Mouse (Mus musculus) thymus, adult 2 months (tissue): ENCODE data around the gene Gpha2. TPM values are rescaled to one million over a fixed set of nuclear protein-coding genes. Genes with fewer than 3 reads are reported as not detected.
A peak's percentile ranks its signal among the peaks of the same experiment; 100 is the strongest.

Source experiments
- DNase-seq: peaks from one replicate; pipeline ENCODE4 v3.0.0; 2021
- H3K27ac ChIP-seq: fragments of 200-500 bp; 2 replicates; pipeline ENCODE4 v1.5.1; 2012; ENCODE audit warnings: low read length, control low read depth; ENCODE audit not compliant: control insufficient read depth, insufficient read depth
- H3K27me3 ChIP-seq: fragments of 200-500 bp; 2 replicates; pipeline ENCODE4 v1.6.1; 2012; ENCODE audit warnings: mild to moderate bottlenecking, low read length, moderate library complexity, mixed read lengths; ENCODE audit not compliant: control insufficient read depth, insufficient read depth
- H3K36me3 ChIP-seq: fragments of 200-500 bp; 2 replicates; pipeline ENCODE4 v1.6.1; 2012; ENCODE audit warnings: mild to moderate bottlenecking, low read length, moderate library complexity; ENCODE audit not compliant: control insufficient read depth, insufficient read depth
- H3K4me1 ChIP-seq: fragments of 200-500 bp; replicated peaks from 2 replicates; pipeline ENCODE4 v1.6.1; 2012; ENCODE audit warnings: low read length; ENCODE audit not compliant: control insufficient read depth, insufficient read depth
- H3K4me3 ChIP-seq: fragments of 200-500 bp; 2 replicates; pipeline ENCODE4 v1.5.1; 2012; ENCODE audit warnings: mild to moderate bottlenecking, low read length, control low read depth, moderate library complexity; ENCODE audit not compliant: control insufficient read depth, insufficient read depth
- CTCF ChIP-seq: fragments of 200-500 bp; IDR thresholded peaks from 2 replicates; pipeline ENCODE4 v1.5.1; 2012; ENCODE audit warnings: mild to moderate bottlenecking, control low read depth, low read length, moderate library complexity, borderline replicate concordance; ENCODE audit not compliant: control insufficient read depth, poor library complexity, insufficient read depth; ENCODE audit errors: extremely low read depth
- POLR2A ChIP-seq: fragments of 200-500 bp; IDR thresholded peaks from 2 replicates; pipeline ENCODE4 v1.6.1; 2012; ENCODE audit warnings: mild to moderate bottlenecking, low read length, control low read depth, moderate library complexity; ENCODE audit not compliant: control insufficient read depth, poor library complexity, insufficient read depth; ENCODE audit errors: extremely low read depth
- WGBS: fragments of 180-500 bp; shearing (Covaris S2); methylation state at CpG from one replicate; pipeline ENCODE4 v1.1.7; 2018; 5-methylcytosine and 5-hydroxymethylcytosine counted together
- polyA plus RNA-seq: library from polyadenylated mRNA; depleted of rRNA; stranded (reverse); fragments of >200 nt; gene quantifications from 2 replicates; pipeline ENCODE4 v1.2.3, GENCODE M21; 2012

Gene Gpha2
- polyA plus RNA-seq, 1 experiment, result 8.9 TPM

- no peak overlapping the region for H3K4me3 ChIP-seq
- DNase-seq, result no peak
- H3K36me3 ChIP-seq, result 0 out of 2 replicates have a peak, but pooled peaks cover 3% of the 10 kb centered on the region
- H3K4me1 ChIP-seq, result peaks cover 19% of the 10 kb centered on the region
- WGBS, result 95% methylated on average over 11 of the region's 11 CpGs
- no peaks in the 10 kb centered on the region for H3K27me3 ChIP-seq
- TF ChIP-seq POLR2A (no peak), CTCF (no peak)
- H3K27ac ChIP-seq, result no peak overlapping the region
These were observed 8.3 kb downstream of the Gpha2 start for GRCm38 (mm10) chr19:6234337-6235083.

- 0 out of 2 replicates have a peak, but pooled peaks cover 3% of the 10 kb centered on the region for H3K36me3 ChIP-seq
- H3K4me3 ChIP-seq, result peak within 1 kb of the TSS; percentile 71
- H3K27me3 ChIP-seq, result no peaks in the 10 kb centered on the region
- 14% methylated on average over 48 of the region's 48 CpGs for WGBS
- H3K27ac ChIP-seq, result peak within 1 kb of the TSS; percentile 98
- peak; percentile 98 for DNase-seq
- H3K4me1 ChIP-seq, result peaks cover 19% of the 10 kb centered on the region
- TF ChIP-seq CTCF (peak; percentile 23; the same call in 1 of the 2 replicates), POLR2A (0 out of 2 replicates have a peak, but pooled peaks have one; percentile 5)
These were observed 9.2 kb downstream of the Gpha2 start, which contains the start of gene Ppp2r5b for GRCm38 (mm10) chr19:6235084-6236052. Ppp2r5b (minus strand) TSS chr19:6235872.

GRCm38 (mm10) chr19:6236053-6236441 is 9.9 kb downstream of the Gpha2 start:
- under 1% methylated on average over 9 of the region's 9 CpGs for WGBS
- H3K27ac ChIP-seq, result peak overlapping the region; percentile 98
- peak overlapping the region; percentile 71 for H3K4me3 ChIP-seq
- peaks cover 19% of the 10 kb centered on the region for H3K4me1 ChIP-seq
- no peaks in the 10 kb centered on the region for H3K27me3 ChIP-seq
- no peak for TF ChIP-seq POLR2A
- no peak for TF ChIP-seq CTCF
- peak; percentile 89 for DNase-seq
- no peaks in the 10 kb centered on the region for H3K36me3 ChIP-seq

GRCm38 (mm10) chr19:6236842-6237241 is 10.7 kb downstream of the Gpha2 start:
- peaks cover 19% of the 10 kb centered on the region for H3K4me1 ChIP-seq
- no peak overlapping the region for H3K4me3 ChIP-seq
- 73% methylated on average over 7 of the region's 7 CpGs for WGBS
- H3K36me3 ChIP-seq, result no peaks in the 10 kb centered on the region
- H3K27me3 ChIP-seq, result no peaks in the 10 kb centered on the region
- H3K27ac ChIP-seq, result no peak overlapping the region
- TF ChIP-seq POLR2A, result no peak
- no peak for TF ChIP-seq CTCF
- DNase-seq, result no peak

- Histone ChIP-seq H3K36me3 (no peaks in the 10 kb centered on the region), H3K4me3 (no peak overlapping the region), H3K27ac (no peak overlapping the region), H3K27me3 (no peaks in the 10 kb centered on the region), H3K4me1 (peaks cover 31% of the 10 kb centered on the region)
- TF ChIP-seq POLR2A (no peak), CTCF (no peak)
- no peak for DNase-seq
These were observed 12.6 kb downstream of the Gpha2 start for GRCm38 (mm10) chr19:6238740-6239139.

GRCm38 (mm10) chr19:6240136-6240535 is 14.0 kb downstream of the Gpha2 start:
- WGBS, result 88% methylated on average over 1 of the region's 1 CpGs
- Histone ChIP-seq H3K36me3 (no peaks in the 10 kb centered on the region), H3K27ac (no peak overlapping the region), H3K4me1 (peaks cover 20% of the 10 kb centered on the region), H3K4me3 (no peak overlapping the region), H3K27me3 (no peaks in the 10 kb centered on the region)
- no peak for DNase-seq
- no peak for TF ChIP-seq POLR2A
- no peak for TF ChIP-seq CTCF
